In genomic region chr17:33914969-33915391, GRCm38 (mm10) we compare ENCODE assay signal across 9 mouse cellular contexts. TPM values are rescaled to one million over a fixed set of nuclear protein-coding genes. Genes with fewer than 3 reads are reported as not detected.
DNase-seq lines count a peak whose midpoint lies in the region; ATAC-seq and TF ChIP-seq lines count a peak whose summit lies in the region.
"Had no signal": no experiment of that assay in that cellular context is flagged by ENCODE, and none has a peak within 500 bp of the region (broad histone marks: within the 10 kb centered on the region; RNA-seq: fewer than 3 reads in every experiment).

No protein-coding gene starts in this region.

- peak overlapping the region; percentile 78 for H3K4me2 ChIP-seq in hindbrain, embryonic 15.5 days
- H3K4me2 ChIP-seq in midbrain, postnatal 0 days (ENCODE audit: low read depth, low read length, poor library complexity, severe bottlenecking), result 0 out of 2 replicates have a peak overlapping the region, but pooled peaks have one; percentile 69

- intact Hi-C loops in left cerebral cortex, postnatal 25 days (cut with DNase I), result no loop called here

- no peak overlapping the region for H3K9ac ChIP-seq in hindbrain, embryonic 15.5 days
- no peak overlapping the region for H3K9ac ChIP-seq in midbrain, postnatal 0 days (replicated peaks; ENCODE audit: low read length, poor library complexity, severe bottlenecking)

- no peak for DNase-seq in layer of hippocampus, adult 2 months (ENCODE audit: low spot score in 2 of 2)
- no peak for DNase-seq in layer of hippocampus, postnatal 36 days
- peak; percentile 32 for DNase-seq in c-Kit-positive CD71-positive TER-119-positive erythroid progenitor cells, embryonic 14.5 days (ENCODE audit: low spot score)
- no peak for DNase-seq in midbrain, postnatal 0 days (ENCODE audit: low spot score)
- DNase-seq in frontal cortex, postnatal 10 days (ENCODE audit: low spot score in 2 of 2), result no peak
- DNase-seq in left cerebral cortex, postnatal 25 days (ENCODE audit: low spot score in 2 of 2), result no peak
- DNase-seq in yolk sac, embryonic 10.5 days (ENCODE audit: low spot score), result no peak

- H3K36me3 ChIP-seq in hindbrain, embryonic 15.5 days, result peaks cover 33% of the 10 kb centered on the region
- H3K36me3 ChIP-seq in midbrain, postnatal 0 days (ENCODE audit: insufficient read depth, low read length), result peaks cover 27% of the 10 kb centered on the region

- peaks cover 51% of the 10 kb centered on the region for H3K4me1 ChIP-seq in hindbrain, embryonic 15.5 days (replicated peaks)
- H3K4me1 ChIP-seq in midbrain, postnatal 0 days (ENCODE audit: insufficient read depth, low read length), result peaks cover 5% of the 10 kb centered on the region; the same call in 1 of the 2 replicates

- peak overlapping the region; percentile 63; the same call in 1 of the 2 replicates for H3K27ac ChIP-seq in layer of hippocampus, adult 2 months
- H3K27ac ChIP-seq in hindbrain, embryonic 15.5 days (replicated peaks), result no peak overlapping the region; the same call in 1 of the 2 replicates
- H3K27ac ChIP-seq in midbrain, postnatal 0 days (ENCODE audit: low read depth, low read length), result no peak overlapping the region

- WGBS in hindbrain, embryonic 15.5 days, result 68% methylated on average over 13 of the region's 13 CpGs
- 66% methylated on average over 13 of the region's 13 CpGs for WGBS in midbrain, postnatal 0 days

- no peaks in the 10 kb centered on the region; the same call in 1 of the 2 replicates for H3K27me3 ChIP-seq in hindbrain, embryonic 15.5 days
- H3K27me3 ChIP-seq in midbrain, postnatal 0 days (ENCODE audit: insufficient read depth, low read length), result no peaks in the 10 kb centered on the region

- no peak overlapping the region; the same call in 1 of the 2 replicates for H3K4me3 ChIP-seq in layer of hippocampus, adult 2 months
- H3K4me3 ChIP-seq in hindbrain, embryonic 15.5 days, result 0 out of 2 replicates have a peak overlapping the region, but pooled peaks have one; percentile 57
- H3K4me3 ChIP-seq in midbrain, postnatal 0 days (ENCODE audit: low read depth, low read length), result peak overlapping the region; percentile 54; the same call in 1 of the 2 replicates

- ATAC-seq in hindbrain, embryonic 15.5 days (ENCODE audit: low FRiP score, low read depth), result no peak
- no peak for ATAC-seq in midbrain, postnatal 0 days (ENCODE audit: low FRiP score)

- H3K9me3 ChIP-seq in hindbrain, embryonic 15.5 days, result no peaks in the 10 kb centered on the region
- H3K9me3 ChIP-seq in midbrain, postnatal 0 days (ENCODE audit: low read length), result no peaks in the 10 kb centered on the region

- peak; percentile 44 for TF ChIP-seq CTCF in layer of hippocampus, adult 2 months (conservative IDR thresholded peaks at IDR 0.05)
- TF ChIP-seq CTCF in midbrain, postnatal 0 days (IDR thresholded peaks at IDR 0.05), result peak; percentile 35

RNA-seq across cellular contexts. Expression of gene Tapbp, which starts 0.7 kb away (rescaled TPM):
- total RNA-seq in layer of hippocampus, adult 2 months (2021), result 10 to 100 TPM; 30.2 to 40.1 TPM
- 10 to 100 TPM; 32.5 to 38.9 TPM for total RNA-seq in layer of hippocampus, postnatal 36 days (2021)
- 30.5 and 33.2 TPM in 2 replicates for polyA plus RNA-seq in hindbrain, embryonic 15.5 days (2015; fragmentation: Nextera tagmentation; extraction: Ambion mirVana)
- 41.4 and 44.4 TPM in 2 replicates for total RNA-seq in midbrain, postnatal 0 days (2014; rRNA removed)
- 29.0 and 29.1 TPM in 2 replicates for polyA plus RNA-seq in midbrain, postnatal 0 days (2015; fragmentation: Nextera tagmentation; extraction: Ambion mirVana)
- 10 to 100 TPM; 32.7 to 37.7 TPM for total RNA-seq in left cerebral cortex, postnatal 25 days (2021)

RNA-seq across cellular contexts. Expression of gene Zbtb22, which starts 0.7 kb away (rescaled TPM):
- total RNA-seq in layer of hippocampus, adult 2 months (2021), result 10 to 100 TPM; 31.4 to 31.8 TPM
- 10 to 100 TPM; 26.9 to 30.8 TPM for total RNA-seq in layer of hippocampus, postnatal 36 days (2021)
- 17.1 TPM in 2 replicates for polyA plus RNA-seq in hindbrain, embryonic 15.5 days (2015; fragmentation: Nextera tagmentation; extraction: Ambion mirVana)
- total RNA-seq in midbrain, postnatal 0 days (2014; rRNA removed), result 44.3 and 50.9 TPM in 2 replicates
- 18.5 and 18.6 TPM in 2 replicates for polyA plus RNA-seq in midbrain, postnatal 0 days (2015; fragmentation: Nextera tagmentation; extraction: Ambion mirVana)
- 10 to 100 TPM; 28.1 to 32.1 TPM for total RNA-seq in left cerebral cortex, postnatal 25 days (2021)

RNA-seq across cellular contexts. Expression of gene Daxx, which starts 5.8 kb away (rescaled TPM):
- total RNA-seq in layer of hippocampus, adult 2 months (2021), result 10 to 100 TPM; 26.1 to 32.9 TPM
- total RNA-seq in layer of hippocampus, postnatal 36 days (2021), result 10 to 100 TPM; 25.4 to 33.0 TPM
- polyA plus RNA-seq in hindbrain, embryonic 15.5 days (2015; fragmentation: Nextera tagmentation; extraction: Ambion mirVana), result 50.3 and 55.9 TPM in 2 replicates
- 52.3 and 55.7 TPM in 2 replicates for total RNA-seq in midbrain, postnatal 0 days (2014; rRNA removed)
- 42.9 and 44.3 TPM in 2 replicates for polyA plus RNA-seq in midbrain, postnatal 0 days (2015; fragmentation: Nextera tagmentation; extraction: Ambion mirVana)
- 10 to 100 TPM; 26.0 to 26.2 TPM for total RNA-seq in left cerebral cortex, postnatal 25 days (2021)

RNA-seq across cellular contexts. Expression of gene Platr17, which starts 10.0 kb away (rescaled TPM):
- total RNA-seq in layer of hippocampus, adult 2 months (2021), result under 1 TPM; 0.61 to 0.64 TPM
- total RNA-seq in layer of hippocampus, postnatal 36 days (2021), result not detected
- polyA plus RNA-seq in hindbrain, embryonic 15.5 days (2015; fragmentation: Nextera tagmentation; extraction: Ambion mirVana), result 0.26 TPM in 1 of 2 replicates, not detected in the other
- total RNA-seq in midbrain, postnatal 0 days (2014; rRNA removed), result 0.22 and 0.33 TPM in 2 replicates
- polyA plus RNA-seq in midbrain, postnatal 0 days (2015; fragmentation: Nextera tagmentation; extraction: Ambion mirVana), result 1.4 and 1.5 TPM in 2 replicates
- total RNA-seq in left cerebral cortex, postnatal 25 days (2021), result under 1 TPM in 1 of 2 experiments, not detected in 1; 0.57 TPM
- total RNA-seq: left cerebral cortex, postnatal 14 days had no signal

RNA-seq across cellular contexts. Expression of gene Rgl2, which starts 14.4 kb away (rescaled TPM):
- 10 to 100 TPM; 68.9 to 76.4 TPM for total RNA-seq in layer of hippocampus, adult 2 months (2021)
- total RNA-seq in layer of hippocampus, postnatal 36 days (2021), result 10 to 100 TPM; 66.4 to 79.8 TPM
- polyA plus RNA-seq in hindbrain, embryonic 15.5 days (2015; fragmentation: Nextera tagmentation; extraction: Ambion mirVana), result 55.1 and 60.1 TPM in 2 replicates
- 81.8 and 83.0 TPM in 2 replicates for total RNA-seq in midbrain, postnatal 0 days (2014; rRNA removed)
- polyA plus RNA-seq in midbrain, postnatal 0 days (2015; fragmentation: Nextera tagmentation; extraction: Ambion mirVana), result 33.1 and 38.2 TPM in 2 replicates
- 10 to 100 TPM; 55.2 to 66.8 TPM for total RNA-seq in left cerebral cortex, postnatal 25 days (2021)
